Mouse (Mus musculus) heart, postnatal 14 days (tissue): ENCODE measurements around the gene Ly6f. TPM values are rescaled to one million over a fixed set of nuclear protein-coding genes. Genes with fewer than 3 reads are reported as not detected.
"Not testable (repeated sequence)": the region's sequence is repeated elsewhere in the genome, so short reads cannot be mapped to it uniquely, and the experiment has no call there.

ENCODE experiments used
- DNase-seq, 2 experiments: peaks; one replicate each; pipeline ENCODE4 v3.0.0; 2021 to 2022
- intact Hi-C: fragments of 180-260 bp; cut with DNase I; formaldehyde crosslinking; loops from one replicate; pipeline ENCODE4 v1.15.1; 2025
- long read RNA-seq, 2 experiments: library from polyadenylated mRNA; stranded (forward); transcript quantifications; one replicate each; pipeline ENCODE4 v2.0.0; 2021
- total RNA-seq, 2 experiments: library from RNA; stranded (reverse); gene quantifications; 2 replicates each; pipeline ENCODE4 v1.2.3; 2021

Ly6f gene
- total RNA-seq = not detected
- long read RNA-seq, experiment 1 = 0 reads
- long read RNA-seq, experiment 2 = 0 reads

DNA sequence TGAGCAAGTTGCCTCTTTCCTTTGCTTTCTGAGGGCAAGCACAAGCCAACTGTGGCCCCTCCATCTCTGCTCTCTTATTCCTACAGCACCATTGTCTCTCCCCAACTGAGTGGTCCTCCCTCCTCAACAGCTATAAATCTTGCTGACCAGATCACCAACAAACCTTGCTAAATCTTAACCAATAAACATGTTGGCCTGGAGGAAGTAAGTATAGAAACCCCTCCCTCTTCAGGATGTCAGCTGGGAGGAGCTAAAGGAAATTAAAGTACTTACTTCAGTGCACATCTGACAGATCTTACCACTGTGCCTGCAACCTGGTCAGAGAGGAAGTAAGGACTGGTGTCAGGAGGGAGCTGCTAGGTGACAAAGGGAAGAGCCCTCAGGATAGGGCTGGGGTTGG is at the start of gene Ly6f:
Gene Ly6f (plus strand): TSS at position 301 of the 400 bp plus-strand sequence.
- intact Hi-C loops = no loop called here
- DNase-seq = no peak

DNA sequence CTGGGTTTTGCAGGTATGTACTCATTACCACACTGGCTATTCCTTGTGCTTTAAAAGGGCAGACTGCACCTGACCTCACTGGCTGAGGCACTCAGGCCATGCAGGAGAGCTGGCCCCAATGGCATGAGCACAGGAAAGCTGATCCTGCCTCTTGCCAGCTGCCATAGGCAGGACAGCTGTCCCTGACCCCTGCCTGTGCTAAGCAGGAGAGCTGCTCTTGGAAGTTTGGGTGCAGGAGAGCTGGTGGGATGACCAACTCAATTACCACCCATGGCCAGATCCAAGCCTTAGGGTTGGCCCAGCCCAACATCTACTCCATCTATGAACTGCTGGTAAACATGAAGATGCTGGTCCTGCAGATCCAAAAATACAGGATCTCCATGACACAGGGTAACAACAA is 46.3 kb upstream of the Ly6f start:
- intact Hi-C loops = no loop called here

DNA sequence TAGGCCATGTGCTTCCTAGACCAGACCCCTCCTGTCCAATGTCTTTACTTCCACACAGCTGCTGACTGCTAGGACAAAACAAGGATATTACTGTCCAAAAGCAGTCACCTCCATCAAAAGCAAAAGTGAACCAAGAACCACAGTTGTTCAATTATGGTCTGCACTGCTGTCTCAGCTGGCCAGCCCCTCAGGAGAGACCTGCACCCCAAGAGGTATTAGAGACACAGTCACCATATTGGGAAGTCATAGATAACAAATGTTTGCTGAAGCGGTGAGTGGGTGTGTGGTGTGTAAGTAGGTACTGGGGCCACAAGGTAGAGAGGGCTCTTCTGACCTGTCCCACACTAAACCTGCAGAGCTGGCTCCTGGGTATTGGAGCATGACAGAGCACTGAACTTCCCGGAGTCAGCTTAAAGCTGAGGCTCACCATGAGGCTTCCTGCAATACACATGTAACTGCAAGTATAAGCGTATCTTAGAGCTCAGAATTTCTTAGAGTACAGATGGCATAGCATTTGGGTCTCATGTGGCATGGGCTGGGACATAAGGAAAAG is 30.4 kb upstream of the Ly6f start:
- DNase-seq = no peak
- intact Hi-C loops = no loop called here

More for the DNA sequence above, 46.3 kb upstream of the Ly6f start:
- DNase-seq = no peak

DNA sequence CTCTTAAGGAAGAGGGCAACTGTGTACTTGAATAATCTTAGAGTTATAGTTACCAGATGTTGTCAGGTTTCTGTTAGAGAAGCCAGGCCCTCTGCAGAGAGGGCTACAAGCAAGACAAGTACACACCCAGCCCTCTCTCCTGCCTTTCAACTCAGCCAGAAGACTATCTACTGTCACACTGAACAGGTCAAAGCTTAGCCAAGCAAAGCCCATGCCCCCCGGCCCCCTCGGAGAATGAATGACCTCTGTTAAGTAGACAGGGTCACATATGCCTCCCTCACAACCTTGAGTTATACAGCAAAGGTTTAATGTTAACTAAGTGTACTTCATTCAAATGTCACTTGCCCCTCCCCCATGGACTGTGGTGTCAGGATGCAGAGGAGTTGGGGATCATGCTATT is 27.7 kb upstream of the Ly6f start:
- intact Hi-C loops = loop anchor here (10.0 kb wide), 1 partner anchor 246 kb away; the partner anchor contains the start of gene Ly6a
- DNase-seq = no peak

DNA sequence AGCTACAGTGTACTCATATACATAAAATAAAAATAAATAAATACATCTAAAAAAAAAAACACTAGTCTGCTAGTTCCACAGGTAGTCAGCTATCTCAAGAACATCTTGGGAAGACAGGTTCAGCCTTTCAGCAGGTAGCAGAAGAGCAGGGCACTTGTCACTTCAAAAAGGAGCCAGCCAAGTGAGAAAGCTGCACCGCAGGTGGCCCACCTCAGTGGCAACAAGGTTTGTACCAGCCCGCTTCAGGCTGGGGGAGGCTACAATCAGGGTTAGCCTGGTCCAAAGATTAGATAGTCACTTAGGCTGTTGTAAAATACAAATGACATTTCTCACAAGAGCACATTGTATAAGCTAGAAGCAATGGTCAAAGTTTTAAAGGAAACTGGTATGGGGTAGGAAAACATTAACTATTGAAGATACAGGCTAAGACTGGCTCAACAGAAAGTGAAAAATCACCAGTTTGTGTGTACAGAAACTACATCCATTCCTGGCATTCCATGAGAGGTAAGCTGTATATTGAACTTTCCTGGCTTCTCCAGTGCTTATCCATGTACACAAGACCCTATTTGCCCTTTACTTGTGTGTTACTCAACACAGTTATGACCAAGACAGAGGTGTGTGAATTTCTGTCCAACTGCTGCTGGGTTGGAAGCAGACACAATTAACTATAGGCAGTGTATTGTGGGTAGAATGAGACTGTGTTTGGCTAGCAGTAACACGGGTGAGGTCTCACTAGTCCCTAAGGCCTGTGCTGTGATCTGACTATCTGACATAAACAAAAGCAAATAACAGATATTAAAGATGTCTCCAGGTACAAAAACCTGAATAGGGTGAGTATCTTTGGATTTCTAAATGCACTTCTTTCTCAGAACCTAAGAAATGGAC is 25.2 kb upstream of the Ly6f start:
- intact Hi-C loops = loop anchor here (10.0 kb wide), 1 partner anchor 248 kb away; the partner anchor contains the start of gene Ly6a

DNA sequence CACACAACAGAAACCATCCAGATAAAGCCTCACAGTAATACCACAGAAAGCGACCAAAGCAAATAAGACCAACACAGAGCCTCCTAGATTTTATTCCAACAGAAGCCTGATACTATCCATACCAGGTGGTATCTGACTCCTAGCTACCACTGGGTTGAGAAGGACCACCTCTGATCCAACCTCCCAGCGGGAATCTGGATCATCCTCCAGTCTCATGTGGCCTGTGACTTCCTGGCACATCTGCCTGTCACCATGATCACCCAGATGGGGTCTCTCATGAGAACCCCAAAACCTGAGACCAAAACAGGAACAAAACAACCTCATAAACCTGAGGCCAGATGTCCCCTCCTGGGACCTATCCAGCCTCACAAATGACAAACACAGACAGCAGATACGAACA is 13.6 kb upstream of the Ly6f start:
- intact Hi-C loops = no loop called here
- no peak for DNase-seq

More for the DNA sequence above, 25.2 kb upstream of the Ly6f start:
- DNase-seq = no peak

DNA sequence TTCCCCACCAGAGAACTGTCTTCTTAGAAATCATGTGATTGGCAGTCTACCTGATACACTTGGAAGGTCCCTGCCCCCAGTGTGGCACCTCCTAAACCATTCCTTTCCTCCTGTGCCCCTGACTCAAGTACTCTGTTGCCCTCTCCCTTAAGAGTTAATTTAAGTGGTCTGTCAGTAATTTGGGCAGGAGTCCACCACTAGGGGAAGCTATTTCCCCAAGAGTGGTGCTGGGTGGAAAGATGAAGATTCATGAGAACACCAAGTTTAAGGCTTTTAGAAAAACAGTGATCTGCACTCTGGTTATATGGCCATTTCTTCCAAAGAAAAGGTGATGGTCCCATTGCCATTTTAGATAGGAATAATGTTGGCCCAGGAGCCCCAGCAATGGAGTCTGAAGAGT is 2.4 kb upstream of the Ly6f start:
- DNase-seq = no peak
- intact Hi-C loops = no loop called here

DNA sequence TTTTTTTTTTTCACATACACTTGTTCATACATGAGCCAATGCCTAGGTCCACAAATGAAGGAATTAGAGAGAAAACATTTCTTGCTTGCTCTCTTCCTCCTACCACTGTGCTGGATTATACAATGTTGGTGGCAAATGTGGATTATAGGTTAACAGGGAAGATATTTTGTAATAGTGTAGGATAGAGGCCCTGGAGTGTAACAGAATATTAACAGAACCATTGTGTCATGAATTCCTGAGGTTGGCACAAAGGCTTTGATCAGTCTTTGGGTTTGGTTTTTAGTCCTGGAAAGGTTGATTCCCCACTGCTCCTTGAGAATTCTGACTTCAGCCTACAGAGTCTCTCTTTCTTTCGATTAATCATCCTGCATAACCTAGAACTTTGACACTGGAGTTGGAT is 1.6 kb upstream of the Ly6f start:
- intact Hi-C loops = no loop called here
- no peak for DNase-seq

DNA sequence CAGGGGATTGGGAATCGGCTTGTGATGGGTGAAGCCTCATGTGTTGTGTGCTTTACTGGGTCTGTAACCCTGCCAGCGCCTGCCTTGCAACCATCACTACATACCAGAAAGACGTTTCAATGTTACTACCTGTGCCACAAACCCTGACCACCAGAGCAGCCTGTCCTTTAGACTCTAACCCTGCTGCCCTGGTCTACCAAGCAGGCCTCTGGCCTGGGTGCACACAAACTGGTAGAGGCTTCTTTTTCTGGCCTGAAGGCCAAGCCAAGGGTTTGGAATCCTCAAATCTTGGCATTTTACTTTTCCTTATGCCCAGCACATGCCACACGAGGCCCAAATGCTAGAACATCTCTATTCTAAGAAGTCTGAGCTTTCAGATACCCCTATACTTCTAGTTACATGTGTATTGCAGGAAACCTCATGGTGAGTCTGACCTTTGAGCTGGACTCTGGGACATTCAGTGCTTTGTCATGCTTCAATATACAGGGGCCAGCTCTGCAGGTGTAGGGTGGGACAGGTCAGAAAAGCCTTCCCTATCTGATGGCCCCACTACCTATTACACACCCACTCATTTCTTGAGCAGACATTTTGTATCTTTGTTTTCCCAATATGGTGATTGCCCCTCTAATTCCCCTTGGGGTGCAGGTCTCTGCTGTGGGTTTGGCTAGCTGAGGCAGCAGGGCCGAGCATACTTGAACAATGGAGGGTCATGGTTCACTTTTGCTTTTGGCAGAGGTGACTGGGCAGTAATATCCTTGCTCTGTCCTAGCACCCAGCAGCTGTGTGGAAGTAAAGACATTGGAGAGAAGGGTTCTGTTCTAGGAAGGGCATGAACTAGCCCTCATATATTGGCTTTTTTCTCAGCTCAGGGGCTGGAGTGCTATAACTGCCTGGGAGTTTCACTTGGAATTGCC is 952 bp downstream of the Ly6f start:
- DNase-seq = no peak
- intact Hi-C loops = no loop called here

DNA sequence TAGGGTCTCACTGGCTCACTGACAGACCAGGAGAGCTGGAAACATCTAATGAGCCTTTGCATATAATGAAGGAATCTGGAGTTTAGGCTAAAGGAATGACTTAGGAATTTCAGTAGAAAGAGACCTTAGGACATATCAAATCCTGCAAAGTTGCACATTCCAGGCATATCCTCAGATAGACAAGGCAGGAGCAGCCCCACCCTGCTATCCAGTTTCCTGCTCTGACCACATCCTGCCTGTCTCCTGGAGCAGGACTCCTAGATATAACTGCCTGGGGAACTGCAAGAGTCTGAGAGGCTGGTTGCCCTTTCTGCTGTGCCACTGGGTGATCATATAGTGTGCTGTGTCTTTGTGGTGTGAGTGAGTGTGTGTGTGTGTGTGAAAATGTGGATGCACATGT is 1.9 kb downstream of the Ly6f start:
- DNase-seq = no peak
- intact Hi-C loops = no loop called here

DNA sequence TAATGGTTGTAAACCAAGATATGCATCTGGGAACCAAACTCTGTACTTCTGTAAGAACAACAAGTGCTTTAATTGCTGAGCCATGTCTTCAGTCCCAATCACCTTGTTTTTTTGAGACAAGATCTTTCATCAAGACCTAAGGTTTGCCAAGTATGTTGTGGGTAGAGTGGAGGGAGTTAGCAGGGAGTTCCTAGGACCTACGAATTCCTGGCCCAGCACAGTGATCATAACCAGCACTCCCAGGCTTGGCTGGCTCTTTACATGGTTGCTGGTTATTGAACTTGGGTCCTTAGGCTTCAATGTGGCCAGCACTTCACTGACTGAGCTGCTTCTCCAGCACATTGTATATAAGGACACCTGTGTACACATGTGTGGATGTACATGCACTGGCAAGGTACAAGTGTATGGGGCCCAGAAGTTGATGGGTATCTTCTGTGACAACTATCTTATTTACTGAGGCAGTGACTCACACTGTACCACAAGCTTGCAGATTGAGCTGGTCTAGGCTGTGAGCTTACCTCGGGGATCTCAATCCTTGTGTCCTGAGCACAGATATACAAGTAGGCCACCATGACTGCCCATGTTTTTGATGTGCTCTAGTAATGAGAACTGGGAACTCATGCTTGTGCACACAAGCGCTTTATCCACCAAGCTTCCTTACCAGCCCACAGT is 2.6 kb downstream of the Ly6f start:
- intact Hi-C loops = no loop called here
- DNase-seq = no peak

DNA sequence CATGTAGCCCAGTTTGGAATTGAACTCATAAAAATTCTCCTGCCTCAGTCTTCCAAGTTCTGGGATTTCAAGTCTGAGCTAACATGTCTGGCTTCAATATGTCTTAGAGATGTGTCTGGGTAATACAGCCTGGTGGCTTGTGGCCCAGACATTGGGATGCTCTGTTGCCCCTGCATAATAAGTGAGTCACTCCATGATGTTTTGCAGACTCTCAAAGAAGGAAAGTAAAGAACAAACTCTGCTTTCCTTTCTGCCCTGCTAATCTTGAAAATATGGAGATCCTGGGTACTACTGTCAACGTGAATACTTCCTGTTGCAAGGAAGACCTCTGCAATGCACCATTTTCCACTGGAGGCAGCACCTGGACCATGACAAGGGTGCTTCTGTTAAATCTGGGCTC is 3.2 kb downstream of the Ly6f start:
- DNase-seq = no peak
- intact Hi-C loops = no loop called here

DNA sequence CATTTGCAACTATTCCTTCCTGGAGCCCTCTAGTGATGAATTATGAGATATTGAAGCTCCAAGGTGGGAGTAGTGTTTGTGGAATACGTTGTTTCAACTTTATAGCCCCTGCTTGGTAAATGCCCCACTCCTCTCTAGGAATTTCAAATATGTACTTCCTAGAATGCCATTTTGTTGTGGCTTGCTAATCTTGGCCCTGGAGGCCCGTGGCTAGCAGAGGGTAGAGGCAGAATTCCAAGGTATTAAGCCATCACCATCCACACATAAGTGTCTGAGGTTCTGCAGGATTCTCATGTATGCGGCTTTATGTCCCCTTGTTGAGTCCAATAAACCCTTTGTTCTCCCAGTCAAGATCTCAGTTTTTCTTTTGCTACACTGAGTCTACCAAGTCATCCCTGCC is 3.7 kb downstream of the Ly6f start:
- intact Hi-C loops = no loop called here
- DNase-seq = no peak

DNA sequence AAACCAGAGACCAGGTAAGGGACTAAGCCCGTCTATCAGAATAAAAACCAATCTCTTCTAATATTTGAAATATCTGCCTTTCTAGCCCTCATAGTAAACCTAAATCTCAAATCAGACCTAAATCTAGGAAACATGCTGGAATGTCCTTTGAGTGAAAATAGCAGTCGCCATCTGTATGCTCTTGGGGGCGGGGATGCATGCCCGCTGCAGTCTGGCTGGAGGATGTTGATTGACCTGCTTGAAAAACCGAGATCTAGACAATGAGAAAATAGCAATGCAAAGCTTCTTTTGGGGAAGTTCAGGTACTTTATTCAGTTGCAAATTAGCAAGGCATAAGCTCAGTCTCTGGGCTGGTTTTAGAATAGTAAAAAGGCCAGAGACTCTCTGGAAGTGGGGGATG is 13.8 kb downstream of the Ly6f start:
- DNase-seq, intact Hi-C loops: not testable (repeated sequence)

DNA sequence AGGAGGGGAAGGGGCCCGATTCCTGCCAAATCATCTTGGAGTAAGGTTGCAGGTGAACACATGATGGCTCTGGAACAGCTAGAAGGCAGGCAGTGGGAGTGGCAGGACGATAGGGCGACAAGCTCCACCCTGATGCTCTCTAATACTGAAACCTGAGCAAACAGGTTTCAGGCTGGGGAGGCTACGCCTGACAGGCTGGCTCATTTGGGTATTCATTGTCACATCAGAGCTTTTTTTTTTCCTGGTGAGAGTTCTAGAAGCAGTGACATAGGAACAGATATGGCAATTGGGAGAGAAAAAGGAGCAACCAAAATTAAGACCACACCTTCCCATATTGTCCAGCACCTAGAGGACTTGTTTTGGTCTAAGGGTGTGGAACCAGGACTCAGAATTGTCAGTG is 18.3 kb downstream of the Ly6f start:
- DNase-seq, intact Hi-C loops: not testable (repeated sequence)

DNA sequence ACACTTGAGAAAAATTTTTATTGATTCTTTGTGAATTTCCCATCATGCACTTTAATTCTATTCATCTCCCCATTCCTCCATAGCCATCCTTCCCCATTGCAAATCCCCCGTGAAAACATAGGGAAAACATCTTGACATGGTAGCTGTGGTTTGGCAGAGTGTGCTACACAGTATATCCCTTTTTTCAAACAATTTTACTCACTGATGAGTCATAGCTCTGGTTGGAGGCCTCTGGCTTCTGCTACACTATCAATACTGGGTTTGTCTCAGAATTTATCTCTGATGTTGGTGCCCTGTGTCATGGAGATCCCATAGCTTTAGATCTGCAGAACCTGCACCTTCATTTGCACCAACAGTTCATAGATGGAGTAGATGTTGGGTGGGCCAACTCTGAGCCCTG is 24.2 kb downstream of the Ly6f start:
- no peak for DNase-seq
- intact Hi-C loops = no loop called here

DNA sequence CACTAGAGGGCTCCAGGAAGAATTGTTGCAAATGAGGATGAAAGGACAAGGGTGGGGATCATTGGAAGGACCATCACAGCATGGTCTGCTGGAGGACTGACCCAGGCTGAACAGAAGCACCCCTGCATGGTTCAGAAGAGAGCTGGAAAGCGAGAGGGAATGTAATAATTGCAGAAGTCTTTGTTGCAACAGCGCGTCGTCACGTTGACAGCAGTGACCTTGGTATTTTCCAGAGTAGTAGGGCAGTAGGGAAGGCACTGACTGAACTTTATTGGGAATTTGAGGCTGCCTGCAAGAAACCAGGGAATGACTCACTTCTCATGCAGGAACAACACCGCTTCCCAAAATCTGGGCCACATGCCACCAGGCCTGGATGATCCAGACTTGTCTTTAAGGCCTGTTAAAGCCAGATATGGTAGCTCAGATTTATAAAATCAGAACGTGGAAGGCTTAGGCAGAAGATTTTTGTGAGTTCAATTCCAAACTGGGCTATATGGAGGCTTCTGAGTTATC is 25.7 kb downstream of the Ly6f start:
- intact Hi-C loops = no loop called here

DNA sequence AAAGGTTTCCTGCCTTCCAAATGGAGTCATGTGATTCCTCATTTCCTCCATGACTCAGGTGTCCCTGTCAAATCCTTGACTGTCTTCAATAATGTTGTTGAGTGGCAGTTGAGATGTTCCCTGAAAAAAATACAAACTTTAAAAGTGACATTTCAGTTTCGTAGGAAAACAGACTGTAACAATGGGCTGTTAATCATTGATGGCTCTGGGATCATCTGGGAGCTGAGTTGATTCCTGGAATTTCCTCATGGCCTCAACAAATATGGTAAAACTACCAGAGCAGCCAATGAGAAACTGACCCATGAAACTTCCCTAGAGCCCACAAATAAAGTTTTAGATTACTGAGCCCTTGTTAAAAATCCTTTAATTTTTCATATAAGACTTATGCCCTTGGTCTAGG is 37.9 kb downstream of the Ly6f start:
- intact Hi-C loops = no loop called here
- DNase-seq = no peak

More for the DNA sequence above, 25.7 kb downstream of the Ly6f start:
- no peak for DNase-seq

DNA sequence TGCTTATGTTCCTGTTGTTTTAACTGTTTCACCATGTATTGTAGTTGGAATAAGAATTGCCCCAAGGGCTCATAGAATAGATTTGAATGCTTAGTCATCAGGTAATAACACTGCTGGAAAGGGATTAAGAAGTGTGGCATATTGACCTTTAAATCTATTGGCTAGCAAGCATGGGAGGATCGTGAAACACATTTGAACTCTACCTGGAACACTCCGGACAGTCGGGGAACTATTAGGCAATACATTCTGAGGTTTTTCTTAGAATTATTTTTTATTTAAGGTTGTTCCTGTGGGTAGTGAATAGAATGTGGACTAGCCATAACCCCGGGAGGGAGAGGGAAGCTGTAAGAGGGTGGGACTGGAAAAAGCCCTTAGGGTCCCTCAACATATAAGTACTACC is 41.0 kb downstream of the Ly6f start:
- intact Hi-C loops = no loop called here
- no peak for DNase-seq

DNA sequence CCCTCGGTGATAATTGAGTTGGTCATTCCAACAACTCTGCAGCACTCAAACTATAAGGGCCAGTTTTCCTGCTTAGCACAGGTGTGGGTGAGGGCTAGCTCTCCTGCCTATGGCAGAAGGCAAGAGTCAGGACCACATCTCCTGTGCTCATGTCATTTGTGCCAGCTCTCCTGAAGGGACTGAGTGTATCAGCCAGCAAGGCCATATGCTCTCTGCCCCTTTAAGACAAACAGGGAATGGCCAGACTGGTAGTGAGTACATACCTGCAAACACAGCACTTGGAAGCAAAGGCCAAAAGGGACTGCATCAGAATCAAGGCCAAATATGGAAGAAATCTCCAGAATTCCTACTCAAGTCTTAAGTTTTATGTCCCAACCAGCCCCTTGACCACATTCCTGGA is 41.7 kb downstream of the Ly6f start:
- no peak for DNase-seq
- intact Hi-C loops = no loop called here
